Mouse (Mus musculus) ES-E14 (cell line): ENCODE measurements around the gene Usp10. TPM values are rescaled to one million over a fixed set of nuclear protein-coding genes. Genes with fewer than 3 reads are reported as not detected.

ENCODE experiments used
- DNase-seq: peaks from one replicate; pipeline ENCODE4 v3.0.0-alpha.2; 2013; ENCODE audit warnings: low read depth, low spot score
- H3K27ac ChIP-seq: 2 replicates; pipeline ENCODE4 v1.5.1; 2012; ENCODE audit warnings: low read depth, mild to moderate bottlenecking, low read length, moderate library complexity, mixed read lengths; ENCODE audit not compliant: poor library complexity, insufficient read depth, severe bottlenecking
- H3K36me3 ChIP-seq: 2 replicates; pipeline ENCODE4 v1.6.1; 2012; ENCODE audit warnings: mild to moderate bottlenecking, low read length, moderate library complexity, mixed read lengths; ENCODE audit not compliant: control insufficient read depth, poor library complexity, insufficient read depth, severe bottlenecking
- H3K4me1 ChIP-seq, 2 experiments: fragments of 150-350 bp in 1 of 2; sonication (generic) in 1 of 2; 2 replicates each; pipeline ENCODE4 v1.6.1; 2012; ENCODE audit warnings: low read length in 2 of 2, mild to moderate bottlenecking in 1 of 2, mixed read lengths in 1 of 2; ENCODE audit not compliant: control insufficient read depth in 2 of 2, insufficient read depth in 2 of 2, poor library complexity in 1 of 2
- H3K4me3 ChIP-seq, 2 experiments: fragments of 150-350 bp in 1 of 2; sonication (generic) in 1 of 2; 2 replicates each; pipeline ENCODE4 v1.5.1; 2012; ENCODE audit warnings: low read length in 2 of 2, low read depth in 1 of 2, mild to moderate bottlenecking in 1 of 2, mixed read lengths in 1 of 2; ENCODE audit not compliant: insufficient read depth in 1 of 2, poor library complexity in 1 of 2, severe bottlenecking in 1 of 2
- H3K9ac ChIP-seq: 2 replicates; pipeline ENCODE4 v1.6.1; 2012; ENCODE audit warnings: low read depth, mild to moderate bottlenecking, low read length, mixed read lengths; ENCODE audit not compliant: poor library complexity, insufficient read depth, severe bottlenecking
- H3K9me3 ChIP-seq: fragments of 150-350 bp; sonication (generic); 2 replicates; pipeline ENCODE4 v1.6.1; 2012; ENCODE audit warnings: low read depth, mild to moderate bottlenecking, low read length; ENCODE audit not compliant: control insufficient read depth, insufficient read depth
- CHD2 ChIP-seq: IDR thresholded peaks from 2 replicates; pipeline ENCODE4 v1.6.1; 2014; ENCODE audit warnings: mild to moderate bottlenecking, low read depth, low read length, inconsistent platforms
- HCFC1 ChIP-seq: IDR thresholded peaks from 2 replicates; pipeline ENCODE4 v1.6.1; 2012; ENCODE audit warnings: low read length, inconsistent platforms, borderline replicate concordance; ENCODE audit not compliant: insufficient read depth
- MAFK ChIP-seq: IDR thresholded peaks from 2 replicates; pipeline ENCODE4 v1.6.1; 2014; ENCODE audit warnings: mild to moderate bottlenecking, low read depth, low read length, inconsistent platforms; ENCODE audit not compliant: insufficient read depth
- ZC3H11A ChIP-seq: IDR thresholded peaks from 2 replicates; pipeline ENCODE4 v1.6.1; 2012; ENCODE audit warnings: low read depth, mild to moderate bottlenecking, inconsistent platforms, low read length, borderline replicate concordance
- ZNF384 ChIP-seq: IDR thresholded peaks from 2 replicates; pipeline ENCODE4 v1.6.1; 2012; ENCODE audit warnings: low read depth, low read length, inconsistent platforms
- in situ Hi-C, 2 experiments: fragments of 600-800 bp; cut with MboI; formaldehyde crosslinking; loops; one replicate each; pipeline ENCODE4 v1.15.1; 2025; ENCODE audit warnings: low sequenced_read_pairs in 2 of 2, inconsistent platforms in 1 of 2; ENCODE audit not compliant: unreplicated experiment in 2 of 2
- total RNA-seq: library from RNA; depleted of rRNA; stranded (reverse); fragments of 300-350 nt; gene quantifications from 2 replicates; pipeline ENCODE4 v1.2.3, GENCODE M21; 2012

Usp10 gene
- total RNA-seq, 1 experiment = 201 TPM

GRCm38 (mm10) chr8:119901349-119901748 lies 8.8 kb upstream of the Usp10 start:
- H3K4me1 ChIP-seq = peaks cover 2 to 6% of the 10 kb centered on the region in 2 experiments; a peak in 1 of 4 replicates
- no peak for TF ChIP-seq ZNF384
- no peaks in the 10 kb centered on the region for H3K9me3 ChIP-seq
- in situ Hi-C loops = no loop called here
- H3K4me3 ChIP-seq = no peak overlapping the region
- H3K9ac ChIP-seq = no peak overlapping the region
- H3K27ac ChIP-seq = no peak overlapping the region
- H3K36me3 ChIP-seq = no peaks in the 10 kb centered on the region
- DNase-seq = no peak

GRCm38 (mm10) chr8:119901952-119902351 lies 8.2 kb upstream of the Usp10 start:
- Histone ChIP-seq H3K4me1 (peaks cover 2 to 6% of the 10 kb centered on the region in 2 experiments; a peak in 2 of 4 replicates), H3K27ac (no peak overlapping the region), H3K36me3 (no peaks in the 10 kb centered on the region), H3K9ac (no peak overlapping the region), H3K4me3 (no peak overlapping the region), H3K9me3 (no peaks in the 10 kb centered on the region)
- in situ Hi-C loops = no loop called here
- no peak for TF ChIP-seq MAFK
- TF ChIP-seq HCFC1 = no peak
- no peak for TF ChIP-seq CHD2
- TF ChIP-seq ZNF384 = no peak
- no peak for TF ChIP-seq ZC3H11A
- DNase-seq = no peak

DNA sequence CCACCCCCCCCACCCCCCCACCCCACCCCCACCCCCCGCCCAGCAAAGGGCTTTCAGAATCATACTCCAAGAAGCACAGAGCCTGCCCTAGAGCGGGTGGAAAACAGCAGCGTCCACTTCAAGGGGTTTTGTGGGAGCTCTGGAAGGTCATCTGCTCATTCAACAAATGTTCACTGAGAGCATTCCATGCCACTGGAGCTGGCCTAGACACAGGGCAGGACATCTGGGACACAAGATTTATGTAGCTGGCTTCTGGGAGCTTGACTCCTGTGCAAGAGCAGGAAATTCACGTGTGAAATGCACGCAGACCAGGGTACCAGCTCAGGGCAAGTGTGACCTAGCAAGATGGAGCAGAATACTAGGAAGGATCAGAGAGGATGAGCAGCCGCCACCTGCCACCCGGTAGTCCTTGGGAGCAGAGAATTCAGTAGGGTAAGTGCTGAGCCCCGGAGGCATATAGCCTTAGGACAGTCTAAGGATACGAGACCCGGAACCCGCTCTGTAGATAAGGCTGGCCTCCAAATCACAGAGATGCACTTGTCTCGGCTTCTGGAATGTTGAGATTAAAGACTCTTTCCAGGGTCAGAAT lies 5.7 kb upstream of the Usp10 start:
- TF ChIP-seq HCFC1 (no peak), ZC3H11A (no peak), ZNF384 (no peak), MAFK (no peak), CHD2 (no peak)
- H3K36me3 ChIP-seq = no peaks in the 10 kb centered on the region
- no peak overlapping the region for H3K4me3 ChIP-seq
- H3K9me3 ChIP-seq = no peaks in the 10 kb centered on the region
- H3K9ac ChIP-seq = no peak overlapping the region
- H3K27ac ChIP-seq = no peak overlapping the region
- H3K4me1 ChIP-seq = peaks cover 2 to 14% of the 10 kb centered on the region in 2 experiments; a peak in 2 of 4 replicates
- DNase-seq = no peak
- in situ Hi-C loops = no loop called here

- peak; percentile 87 for DNase-seq
- H3K9me3 ChIP-seq = no peaks in the 10 kb centered on the region
- no peaks in the 10 kb centered on the region for H3K36me3 ChIP-seq
- TF ChIP-seq HCFC1 = peak; percentile 56; the same call in 1 of the 2 replicates
- no peak for TF ChIP-seq ZNF384
- TF ChIP-seq MAFK = no peak
- TF ChIP-seq ZC3H11A = no peak
- TF ChIP-seq CHD2 = no peak
- H3K9ac ChIP-seq = peak within 1 kb of the TSS; percentile 95
- H3K27ac ChIP-seq = peak within 1 kb of the TSS; percentile 77
- in situ Hi-C loops = no loop called here
- H3K4me3 ChIP-seq = peak within 1 kb of the TSS; percentile 88
- H3K4me1 ChIP-seq = peaks cover 6 to 16% of the 10 kb centered on the region in 2 experiments
Observed at GRCm38 (mm10) chr8:119910547-119911257, 542 bp downstream of the Usp10 start, which contains the start of gene Gm20388. TSS of gene Gm20388 (plus strand) at chr8:119910841.
